Mouse (Mus musculus) thymus, adult 2 months (tissue): ENCODE results near the gene Plppr4.

Source experiments
- CTCF ChIP-seq: fragments of 200-500 bp; IDR thresholded peaks from 2 replicates; pipeline ENCODE4 v1.5.1; 2012; ENCODE audit warnings: mild to moderate bottlenecking, control low read depth, low read length, moderate library complexity, borderline replicate concordance; ENCODE audit not compliant: control insufficient read depth, poor library complexity, insufficient read depth; ENCODE audit errors: extremely low read depth
- POLR2A ChIP-seq: fragments of 200-500 bp; IDR thresholded peaks from 2 replicates; pipeline ENCODE4 v1.6.1; 2012; ENCODE audit warnings: mild to moderate bottlenecking, low read length, control low read depth, moderate library complexity; ENCODE audit not compliant: control insufficient read depth, poor library complexity, insufficient read depth; ENCODE audit errors: extremely low read depth

DNA sequence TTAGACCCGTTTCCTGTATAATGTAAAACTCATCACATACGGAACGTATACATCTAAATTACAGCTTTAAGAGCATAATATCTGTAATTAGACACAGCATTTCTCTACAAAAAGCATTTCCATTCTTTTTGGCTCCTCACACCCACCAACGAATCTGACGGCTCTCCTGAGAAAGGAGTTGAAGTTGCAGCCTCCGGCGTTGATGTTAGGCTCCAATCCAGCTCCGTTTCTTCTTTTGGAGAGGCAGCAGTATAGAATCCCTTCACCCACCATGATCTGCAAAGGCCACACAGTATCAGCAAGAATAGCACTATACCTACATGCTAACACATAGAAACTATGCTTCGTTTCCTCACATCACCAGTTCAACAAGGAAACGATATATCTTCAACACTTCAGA, 29.2 kb downstream of the Plppr4 start:
- no peak for TF ChIP-seq CTCF
- TF ChIP-seq POLR2A, result no peak
